10 mouse cellular contexts compared by ENCODE assay signal in the genomic region with DNA sequence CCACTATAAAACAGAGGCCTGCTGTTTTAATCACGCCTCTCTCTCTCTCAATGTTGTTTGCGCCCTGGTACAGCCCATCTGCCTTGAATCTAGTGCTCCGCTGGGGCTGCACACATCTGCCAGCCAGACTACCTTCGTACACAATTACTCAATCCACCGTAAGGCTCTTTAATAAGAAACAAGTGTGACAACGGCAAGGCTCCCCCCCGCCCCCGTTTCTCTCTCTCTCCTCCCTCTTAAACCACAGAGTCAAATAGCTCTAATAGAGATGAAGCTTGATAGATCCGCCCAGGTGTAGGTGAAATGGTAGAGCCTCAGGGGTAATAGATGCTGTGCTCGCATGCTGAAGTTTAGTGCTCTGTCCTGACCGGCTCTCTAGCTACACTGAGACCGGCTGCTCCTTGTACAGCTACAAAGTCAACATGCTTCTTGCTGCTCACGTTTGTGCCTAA. TPM values are rescaled to one million over a fixed set of nuclear protein-coding genes. Genes with fewer than 3 reads are reported as not detected.
DNase-seq lines count a peak whose midpoint lies in the region; ATAC-seq lines count a peak whose summit lies in the region.
"Had no signal": no experiment of that assay in that cellular context is flagged by ENCODE, and none has a peak within 500 bp of the region (broad histone marks: within the 10 kb centered on the region; RNA-seq: fewer than 3 reads in every experiment).

A gene (plus strand): TSS at position 174 of the 452 bp plus-strand sequence.

- no peak within 1 kb of the TSS for H3K9ac ChIP-seq in kidney, embryonic 14.5 days (ENCODE audit: low read depth, low read length)
- H3K9ac ChIP-seq in hindbrain, embryonic 11.5 days (ENCODE audit: low read depth, low read length): no peak within 1 kb of the TSS
- no peak within 1 kb of the TSS for H3K9ac ChIP-seq in midbrain, embryonic 13.5 days (replicated peaks)

- H3K36me3 ChIP-seq in kidney, embryonic 14.5 days (ENCODE audit: control insufficient read depth, insufficient read depth, low read length): no peaks in the 10 kb centered on the region
- no peaks in the 10 kb centered on the region for H3K36me3 ChIP-seq in hindbrain, embryonic 11.5 days (ENCODE audit: control insufficient read depth, insufficient read depth, low read length)
- no peaks in the 10 kb centered on the region for H3K36me3 ChIP-seq in midbrain, embryonic 13.5 days
- H3K36me3 ChIP-seq: G1E had no signal

- peak within 1 kb of the TSS; percentile 24; the same call in 1 of the 2 replicates for H3K4me2 ChIP-seq in kidney, embryonic 14.5 days (replicated peaks; ENCODE audit: low read depth, low read length)
- 0 out of 2 replicates have a peak within 1 kb of the TSS, but pooled peaks have one; percentile 17 for H3K4me2 ChIP-seq in hindbrain, embryonic 11.5 days (replicated peaks; ENCODE audit: low read depth, low read length)
- peak within 1 kb of the TSS; percentile 7 for H3K4me2 ChIP-seq in midbrain, embryonic 13.5 days (replicated peaks)

- WGBS in kidney, embryonic 14.5 days: 47% methylated on average over 13 of the region's 13 CpGs
- WGBS in hindbrain, embryonic 11.5 days: 53% methylated on average over 13 of the region's 13 CpGs
- 53% methylated on average over 13 of the region's 13 CpGs for WGBS in midbrain, embryonic 13.5 days

- 0 out of 2 replicates have a peak, but pooled peaks cover 3% of the 10 kb centered on the region for H3K4me1 ChIP-seq in kidney, embryonic 14.5 days (ENCODE audit: control insufficient read depth, insufficient read depth, low read length)
- H3K4me1 ChIP-seq in hindbrain, embryonic 11.5 days (replicated peaks; ENCODE audit: control insufficient read depth, insufficient read depth, low read length): no peaks in the 10 kb centered on the region
- H3K4me1 ChIP-seq in midbrain, embryonic 13.5 days (replicated peaks): 0 out of 2 replicates have a peak, but pooled peaks cover 8% of the 10 kb centered on the region

- H3K27ac ChIP-seq in kidney, embryonic 14.5 days (ENCODE audit: low read depth, low read length): no peak within 1 kb of the TSS
- peak within 1 kb of the TSS; percentile 7 for H3K27ac ChIP-seq in hindbrain, embryonic 11.5 days (ENCODE audit: low read depth, low read length)
- H3K27ac ChIP-seq in midbrain, embryonic 13.5 days: no peak within 1 kb of the TSS; the same call in 1 of the 2 replicates

- no peak; the same call in 1 of the 2 replicates for ATAC-seq in kidney, embryonic 14.5 days (ENCODE audit: low FRiP score, low TSS enrichment)
- ATAC-seq in hindbrain, embryonic 11.5 days (ENCODE audit: low FRiP score): peak; percentile 79
- peak; percentile 86 for ATAC-seq in midbrain, embryonic 13.5 days
- ATAC-seq in activated CD4-positive, CD25-positive, alpha-beta regulatory T cell, adult 4 months: no peak

- no peak for DNase-seq in kidney, postnatal 25 days
- peak; percentile 41 for DNase-seq in ZHBTc4 (ENCODE audit: low read depth, low spot score)
- DNase-seq in hindbrain, embryonic 11.5 days (ENCODE audit: low spot score): peak; percentile 46
- no peak for DNase-seq in layer of hippocampus, postnatal 10 days (ENCODE audit: low spot score in 2 of 2)
- no peak for DNase-seq in spleen, postnatal 4 days (ENCODE audit: low spot score in 2 of 2)

- no peak within 1 kb of the TSS for H3K4me3 ChIP-seq in kidney, embryonic 14.5 days (ENCODE audit: low read length)
- no peak within 1 kb of the TSS for H3K4me3 ChIP-seq in hindbrain, embryonic 11.5 days (ENCODE audit: low read depth, low read length)
- H3K4me3 ChIP-seq in midbrain, embryonic 13.5 days (replicated peaks): no peak within 1 kb of the TSS

- H3K9me3 ChIP-seq in kidney, embryonic 14.5 days (ENCODE audit: control insufficient read depth, low read length): no peaks in the 10 kb centered on the region
- H3K9me3 ChIP-seq in hindbrain, embryonic 11.5 days (ENCODE audit: control insufficient read depth, low read length): no peaks in the 10 kb centered on the region
- no peaks in the 10 kb centered on the region for H3K9me3 ChIP-seq in midbrain, embryonic 13.5 days
- H3K9me3 ChIP-seq: G1E had no signal

- no peaks in the 10 kb centered on the region for H3K27me3 ChIP-seq in kidney, embryonic 14.5 days (ENCODE audit: control insufficient read depth, insufficient read depth, low read length)
- no peaks in the 10 kb centered on the region for H3K27me3 ChIP-seq in hindbrain, embryonic 11.5 days (ENCODE audit: control insufficient read depth, insufficient read depth, low read length)
- H3K27me3 ChIP-seq in midbrain, embryonic 13.5 days: no peaks in the 10 kb centered on the region

RNA-seq across cellular contexts. Expression of the gene that starts here (rescaled TPM):
- polyA plus RNA-seq in kidney, embryonic 14.5 days (2014; fragmentation: Nextera tagmentation; extraction: Ambion mirVana): 16.5 and 30.7 TPM in 2 replicates
- polyA plus RNA-seq in hindbrain, embryonic 11.5 days (2014; fragmentation: Nextera tagmentation; extraction: Ambion mirVana): 25.6 and 28.8 TPM in 2 replicates
- 4.5 and 6.3 TPM in 2 replicates for polyA plus RNA-seq in midbrain, embryonic 13.5 days (2015; fragmentation: Nextera tagmentation; extraction: Ambion mirVana)
- 1 to 10 TPM; 4.6 to 4.8 TPM for total RNA-seq in layer of hippocampus, postnatal 10 days (2021)
- polyA plus RNA-seq in activated CD4-positive, CD25-positive, alpha-beta regulatory T cell, adult 4 months (2017; shearing (Covaris generic)): not detected
- total RNA-seq: monocyte, adult 5-6 weeks had no signal
- polyA plus RNA-seq: G1E had no signal

Comparison
In these comparisons a context has a peak if more than half of its experiments do, and no peak if none do; other contexts are left out.
1. ATAC-seq: peak in hindbrain, embryonic 11.5 days (single experiment) and midbrain, embryonic 13.5 days (single experiment); none in kidney, embryonic 14.5 days (single experiment) and activated CD4-positive, CD25-positive, alpha-beta regulatory T cell, adult 4 months (single experiment).
2. DNase-seq: peak in ZHBTc4 (single experiment) and hindbrain, embryonic 11.5 days (single experiment); none in kidney, postnatal 25 days (0 of 2), layer of hippocampus, postnatal 10 days (0 of 2) and spleen, postnatal 4 days (0 of 2).
3. Peak in every context shown above with its lines, with median percentiles within 50 percentile points of each other: H3K4me2 ChIP-seq.